Mouse (Mus musculus) midbrain, postnatal 0 days (tissue): ENCODE data around the gene Apobec3. TPM values are rescaled to one million over a fixed set of nuclear protein-coding genes. Genes with fewer than 3 reads are reported as not detected.

Source experiments
- ATAC-seq: fragments of 200-750 bp; cut with Nextera tagmentation; 2 replicates; pipeline ENCODE4 v1.8.0; 2017; ENCODE audit warnings: moderate number of reproducible peaks, mild to moderate bottlenecking, moderate TSS enrichment, moderate library complexity; ENCODE audit not compliant: low FRiP score
- DNase-seq: peaks from one replicate; pipeline ENCODE4 v3.0.0-alpha.2; 2015; ENCODE audit warnings: low spot score
- H3K27ac ChIP-seq: fragments of 300-500 bp; sonication (generic); 2 replicates; pipeline ENCODE4 v1.5.1; 2014; ENCODE audit warnings: low read depth, mild to moderate bottlenecking, low read length, mixed read lengths
- H3K27me3 ChIP-seq: fragments of 300-500 bp; sonication (generic); 2 replicates; pipeline ENCODE4 v1.6.1; 2014; ENCODE audit warnings: low read length, control low read depth, mixed read lengths; ENCODE audit not compliant: insufficient read depth
- H3K36me3 ChIP-seq: fragments of 300-500 bp; sonication (generic); 2 replicates; pipeline ENCODE4 v1.6.1; 2014; ENCODE audit warnings: low read length, control low read depth, mixed read lengths; ENCODE audit not compliant: insufficient read depth
- H3K4me1 ChIP-seq: fragments of 300-500 bp; sonication (generic); 2 replicates; pipeline ENCODE4 v1.6.1; 2014; ENCODE audit warnings: mild to moderate bottlenecking, control low read depth, antibody characterized with exemption, low read length, mixed read lengths; ENCODE audit not compliant: insufficient read depth
- H3K4me2 ChIP-seq: fragments of 300-500 bp; sonication (generic); 2 replicates; pipeline ENCODE4 v1.6.1; 2014; ENCODE audit warnings: low read depth, mild to moderate bottlenecking, low read length, mixed read lengths; ENCODE audit not compliant: poor library complexity, severe bottlenecking
- H3K4me3 ChIP-seq: fragments of 300-500 bp; sonication (generic); 2 replicates; pipeline ENCODE4 v1.5.1; 2014; ENCODE audit warnings: low read depth, mild to moderate bottlenecking, low read length, moderate library complexity
- H3K9ac ChIP-seq: fragments of 300-500 bp; sonication (generic); replicated peaks from 2 replicates; pipeline ENCODE4 v1.6.1; 2014; ENCODE audit warnings: mild to moderate bottlenecking, low read length, moderate library complexity, mixed read lengths; ENCODE audit not compliant: poor library complexity, severe bottlenecking
- H3K9me3 ChIP-seq: fragments of 300-500 bp; sonication (generic); 2 replicates; pipeline ENCODE4 v1.6.1; 2016; ENCODE audit warnings: low read length, control low read depth
- CTCF ChIP-seq: IDR thresholded peaks from 2 replicates; pipeline ENCODE4 v1.5.1; 2016; ENCODE audit warnings: antibody characterized with exemption, mild to moderate bottlenecking
- WGBS: fragments of 180-500 bp; shearing (Covaris S2); extraction: QIAGEN DNeasy Blood & Tissue Kit; methylation state at CpG from one replicate; pipeline ENCODE4 v1.1.7; 2014; 5-methylcytosine and 5-hydroxymethylcytosine counted together
- polyA plus RNA-seq: library from polyadenylated mRNA; unstranded; fragments of >200 nt; fragmentation: Nextera tagmentation; extraction: Ambion mirVana; gene quantifications from 2 replicates; pipeline ENCODE4 v1.2.1, GENCODE M21; 2015
- total RNA-seq: library from RNA; depleted of rRNA; stranded (reverse); fragments of >200 nt; gene quantifications from 2 replicates; pipeline ENCODE4 v1.2.3, GENCODE M21; 2014; rRNA removed

Apobec3 gene
- total RNA-seq = 3.4 and 5.4 TPM in 2 replicates
- 3.3 and 3.4 TPM in 2 replicates for polyA plus RNA-seq

DNA sequence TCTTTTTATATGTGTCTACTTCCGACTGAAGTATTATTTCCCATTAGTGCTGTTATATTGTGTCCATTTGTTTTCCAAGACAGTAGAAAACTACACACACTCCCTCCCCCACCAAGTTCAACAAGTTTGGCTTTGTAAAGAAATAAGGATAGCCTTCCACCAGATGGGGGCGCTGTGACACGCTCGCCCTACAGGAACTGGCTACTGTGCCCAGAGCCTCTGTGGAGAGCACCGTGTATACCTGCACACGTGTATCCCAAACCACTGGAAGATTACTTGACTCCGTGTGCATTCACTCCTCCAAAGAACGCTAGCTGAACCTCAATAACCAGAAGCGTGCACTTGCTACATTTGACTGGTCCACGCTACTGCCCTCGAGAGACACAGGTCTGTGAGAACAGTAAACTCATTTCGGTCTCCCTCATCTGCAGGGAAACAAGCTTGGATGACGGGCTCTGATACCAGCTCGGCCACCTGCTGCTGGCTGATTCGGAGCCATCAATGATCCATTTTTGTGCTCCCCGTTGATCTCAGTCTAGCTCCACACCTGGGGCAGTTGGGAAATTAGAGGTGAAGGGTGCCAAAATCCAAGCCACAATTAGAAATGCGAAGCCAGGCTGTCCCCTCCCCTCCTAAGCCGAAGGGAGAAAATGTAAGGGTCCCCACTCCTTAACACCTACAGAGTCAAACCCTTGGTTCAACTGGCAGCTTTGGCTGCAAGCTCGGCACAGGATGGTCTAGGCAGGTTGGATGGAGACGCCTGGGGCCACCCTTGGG, at the start of gene Apobec3:
Gene Apobec3 (plus strand): TSS at position 224 of the 777 bp plus-strand sequence.
- no peak for ATAC-seq
- Histone ChIP-seq H3K4me3 (peak within 1 kb of the TSS; percentile 23), H3K4me2 (peak within 1 kb of the TSS; percentile 42), H3K36me3 (no peaks in the 10 kb centered on the region), H3K27ac (no peak within 1 kb of the TSS), H3K27me3 (no peaks in the 10 kb centered on the region), H3K9me3 (no peaks in the 10 kb centered on the region), H3K9ac (no peak within 1 kb of the TSS; the same call in 1 of the 2 replicates), H3K4me1 (0 out of 2 replicates have a peak, but pooled peaks cover 5% of the 10 kb centered on the region)
- peak; percentile 78 for DNase-seq
- TF ChIP-seq CTCF = peak; percentile 77
- 3% methylated on average over 20 of the region's 20 CpGs for whole genome bisulfite sequencing

DNA sequence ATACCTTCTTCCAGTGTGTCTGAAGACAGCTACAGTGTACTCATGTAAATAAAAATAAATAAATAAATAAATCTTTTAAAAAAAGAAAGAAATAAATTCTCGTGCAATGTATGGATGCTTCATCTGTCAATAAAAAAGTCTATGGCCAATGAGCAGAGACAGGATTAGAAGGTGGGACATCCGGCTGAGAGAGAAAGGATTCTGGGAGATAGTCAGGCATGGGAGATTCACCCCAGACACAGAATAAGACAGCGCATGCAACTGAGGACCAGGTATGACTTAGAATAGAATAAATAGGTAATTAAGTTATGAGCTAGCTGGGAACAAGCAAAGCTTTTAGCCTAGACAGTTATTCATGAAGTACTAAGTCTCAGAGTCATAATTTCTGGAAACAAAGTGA, 48.5 kb upstream of the Apobec3 start:
- H3K27ac ChIP-seq = no peak overlapping the region
- WGBS = 80% methylated on average over 3 of the region's 3 CpGs
- ATAC-seq = no peak

DNA sequence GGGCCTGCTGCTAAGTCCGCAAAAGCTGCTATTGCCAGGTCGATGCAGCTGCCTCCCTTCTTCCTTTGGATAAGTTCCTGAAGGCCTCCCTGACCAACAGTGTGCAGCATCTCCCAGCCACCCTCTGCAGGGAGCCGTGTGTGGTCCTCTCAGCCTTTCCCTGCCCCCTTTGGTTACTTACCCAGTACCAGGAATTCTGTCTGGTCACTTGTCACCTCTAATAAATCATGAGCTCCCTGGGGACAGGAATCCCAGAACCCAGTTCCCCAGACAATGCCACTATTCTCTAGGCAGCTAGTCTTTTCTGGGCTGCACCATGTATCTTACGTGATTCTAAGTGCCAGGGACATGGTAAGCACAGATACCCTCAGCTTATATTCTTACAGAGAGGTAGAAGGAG, 45.5 kb upstream of the Apobec3 start:
- H3K36me3 ChIP-seq = no peaks in the 10 kb centered on the region
- no peak overlapping the region for H3K4me2 ChIP-seq
- no peaks in the 10 kb centered on the region for H3K9me3 ChIP-seq
- no peak for TF ChIP-seq CTCF
- 71% methylated on average over 4 of the region's 4 CpGs for WGBS
- ATAC-seq = no peak
- H3K27ac ChIP-seq = no peak overlapping the region
- H3K4me1 ChIP-seq = no peaks in the 10 kb centered on the region
- no peak overlapping the region for H3K4me3 ChIP-seq
- DNase-seq = no peak
- H3K27me3 ChIP-seq = no peaks in the 10 kb centered on the region
- H3K9ac ChIP-seq = no peak overlapping the region

More for the DNA sequence above, 48.5 kb upstream of the Apobec3 start:
- TF ChIP-seq CTCF = no peak
- Histone ChIP-seq H3K9me3 (no peaks in the 10 kb centered on the region), H3K4me1 (no peaks in the 10 kb centered on the region), H3K4me3 (no peak overlapping the region), H3K9ac (no peak overlapping the region), H3K36me3 (no peaks in the 10 kb centered on the region), H3K4me2 (no peak overlapping the region), H3K27me3 (no peaks in the 10 kb centered on the region)
- DNase-seq = no peak

DNA sequence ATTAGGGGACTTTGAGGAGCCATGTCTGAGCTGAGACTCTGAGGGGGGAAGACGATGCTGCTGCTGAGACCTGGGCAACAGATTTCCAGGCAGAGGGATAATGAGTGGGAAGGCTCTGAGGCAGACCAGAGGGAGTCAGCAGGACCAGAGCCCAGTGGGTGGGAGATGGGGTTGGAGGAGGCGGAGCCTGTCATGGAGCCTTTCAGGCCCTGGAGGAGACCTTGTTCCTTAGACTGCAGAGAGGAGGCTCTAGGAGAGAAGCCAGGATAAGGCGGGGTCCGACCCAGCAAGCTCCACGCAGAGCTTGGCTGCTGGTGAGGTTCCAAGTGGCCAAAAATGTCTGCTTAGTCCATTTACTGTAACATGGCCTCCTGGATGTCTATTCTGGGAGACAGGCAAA, 44.4 kb upstream of the Apobec3 start:
- no peak for TF ChIP-seq CTCF
- no peak overlapping the region for H3K4me2 ChIP-seq
- no peak overlapping the region for H3K27ac ChIP-seq
- no peaks in the 10 kb centered on the region for H3K27me3 ChIP-seq
- no peak overlapping the region for H3K9ac ChIP-seq
- H3K4me1 ChIP-seq = no peaks in the 10 kb centered on the region
- no peak overlapping the region for H3K4me3 ChIP-seq
- peak; percentile 45 for DNase-seq
- no peaks in the 10 kb centered on the region for H3K9me3 ChIP-seq
- no peak for ATAC-seq
- H3K36me3 ChIP-seq = no peaks in the 10 kb centered on the region
- 23% methylated on average over 5 of the region's 5 CpGs for WGBS

GRCm38 (mm10) chr15:79850143-79850542, 41.3 kb upstream of the Apobec3 start:
- no peak overlapping the region for H3K27ac ChIP-seq
- H3K9me3 ChIP-seq = no peaks in the 10 kb centered on the region
- no peak for ATAC-seq
- H3K4me1 ChIP-seq = no peaks in the 10 kb centered on the region
- no peaks in the 10 kb centered on the region for H3K27me3 ChIP-seq
- H3K4me3 ChIP-seq = no peak overlapping the region
- 95% methylated on average over 2 of the region's 2 CpGs for WGBS
- H3K36me3 ChIP-seq = no peaks in the 10 kb centered on the region
- TF ChIP-seq CTCF = no peak
- no peak overlapping the region for H3K9ac ChIP-seq
- DNase-seq = no peak
- H3K4me2 ChIP-seq = no peak overlapping the region

DNA sequence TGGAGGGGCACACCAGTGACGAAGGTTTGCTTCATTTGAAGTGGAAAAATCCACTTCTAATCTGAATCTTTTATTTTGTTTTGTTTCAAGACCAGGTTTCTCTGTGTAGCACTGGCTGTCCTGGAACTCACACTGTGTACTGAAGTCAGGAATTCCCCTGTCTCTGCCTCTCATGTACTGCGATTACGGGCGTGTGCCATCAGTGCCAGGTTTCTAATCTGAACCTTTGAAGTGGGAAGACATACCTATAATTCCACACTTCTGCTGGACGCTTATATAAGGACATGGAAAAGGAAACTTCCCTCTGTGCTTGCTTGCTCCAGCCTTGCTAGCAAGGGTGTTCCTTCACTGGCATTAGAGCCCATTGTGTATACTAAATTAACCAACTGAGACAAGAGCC, 32.5 kb upstream of the Apobec3 start:
- H3K4me3 ChIP-seq = no peak overlapping the region
- no peak overlapping the region for H3K4me2 ChIP-seq
- DNase-seq (no peak), ATAC-seq (no peak)
- H3K27me3 ChIP-seq = no peaks in the 10 kb centered on the region
- WGBS = 83% methylated on average over 5 of the region's 5 CpGs
- H3K27ac ChIP-seq = no peak overlapping the region
- no peaks in the 10 kb centered on the region for H3K4me1 ChIP-seq
- H3K9me3 ChIP-seq = no peaks in the 10 kb centered on the region
- no peaks in the 10 kb centered on the region for H3K36me3 ChIP-seq
- no peak for TF ChIP-seq CTCF
- no peak overlapping the region for H3K9ac ChIP-seq
